Mouse (Mus musculus): Measurements from ENCODE around the gene Usp12. TPM values are rescaled to one million over a fixed set of nuclear protein-coding genes. Genes with fewer than 3 reads are reported as not detected.

The Usp12 gene
- polyA plus RNA-seq, 2 experiments from 2014 or later = 4.6 to 4.8 TPM

DNA sequence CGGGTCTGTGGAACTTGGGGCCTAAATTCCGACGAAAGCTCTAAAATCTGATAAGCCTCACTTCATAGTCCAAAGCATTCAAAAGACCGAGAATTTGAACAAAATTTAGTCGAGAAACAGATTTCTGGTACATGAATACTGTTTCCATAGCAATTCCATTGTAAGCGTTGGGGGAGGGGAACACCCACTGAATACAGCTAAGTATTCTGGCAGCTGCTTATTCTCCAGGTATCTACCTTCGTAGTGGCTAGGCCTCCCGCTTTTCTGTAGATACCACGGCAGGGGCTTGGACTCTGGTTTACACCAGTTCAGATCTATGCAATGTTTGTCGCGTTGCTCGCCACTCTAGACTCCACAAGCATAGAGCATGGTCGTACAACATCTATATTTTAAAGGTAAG is 922 bp upstream of the Usp12 start:
- no peak for ATAC-seq

DNA sequence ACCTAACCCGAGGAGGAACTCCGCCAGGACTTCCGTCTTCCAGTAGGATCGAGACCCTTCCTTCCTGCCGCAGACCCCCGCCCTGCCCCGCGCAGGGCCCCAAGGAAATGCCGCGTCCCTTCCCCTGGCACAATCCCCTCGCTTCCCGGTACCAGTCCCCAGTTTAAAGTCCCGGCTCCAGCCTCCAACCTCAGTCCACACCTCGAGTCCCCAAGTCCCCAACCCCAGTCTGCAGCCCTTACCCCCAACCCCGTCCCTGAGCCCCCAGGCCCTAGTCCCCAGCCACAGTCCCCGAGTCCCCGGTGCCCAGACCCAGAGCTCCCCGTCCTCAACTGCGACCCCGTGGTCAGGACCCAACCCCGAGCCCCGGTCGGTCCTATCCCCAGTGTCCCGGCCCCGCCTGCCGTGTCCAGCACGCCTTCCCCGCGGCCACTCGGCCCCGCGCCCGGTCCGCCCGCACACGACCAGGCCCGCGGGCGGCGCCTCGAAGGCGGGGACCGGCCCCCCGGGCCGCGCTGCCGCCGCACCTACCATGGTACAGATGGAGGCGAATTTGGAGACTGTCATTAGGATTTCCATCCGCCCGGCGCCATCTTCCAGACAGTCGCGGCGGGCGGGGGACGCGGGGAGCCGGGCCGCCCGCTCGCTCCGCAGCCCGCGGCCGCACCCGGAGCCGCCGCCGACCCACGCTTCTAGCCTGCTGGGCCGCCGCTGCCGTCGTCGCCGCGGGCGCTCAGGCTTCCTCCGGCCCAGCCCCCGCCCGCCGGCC is 538 bp downstream of the Usp12 start:
- ATAC-seq = peak; percentile 38

DNA sequence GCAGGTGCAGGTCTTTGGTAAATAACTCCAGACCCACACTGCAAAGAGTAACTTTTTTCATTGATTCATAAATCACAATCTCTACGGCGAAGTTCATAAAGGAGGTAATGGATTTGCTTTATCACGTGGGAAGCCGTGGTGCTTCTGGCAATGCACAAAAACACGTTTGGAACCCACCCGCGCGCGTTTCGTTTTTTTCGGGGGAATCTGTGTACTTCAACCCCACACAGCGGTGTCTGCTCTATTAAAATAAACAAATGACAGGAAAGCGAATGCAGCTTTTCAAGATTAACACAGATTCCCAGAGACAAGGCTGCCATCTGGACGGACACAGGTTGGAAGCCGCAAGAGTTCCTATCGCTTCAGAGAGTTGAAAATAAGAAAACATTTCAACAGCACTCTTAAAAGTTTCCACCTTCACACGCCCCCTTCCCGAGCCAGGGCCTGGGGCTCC is 1.1 kb downstream of the Usp12 start:
- ATAC-seq = no peak

DNA sequence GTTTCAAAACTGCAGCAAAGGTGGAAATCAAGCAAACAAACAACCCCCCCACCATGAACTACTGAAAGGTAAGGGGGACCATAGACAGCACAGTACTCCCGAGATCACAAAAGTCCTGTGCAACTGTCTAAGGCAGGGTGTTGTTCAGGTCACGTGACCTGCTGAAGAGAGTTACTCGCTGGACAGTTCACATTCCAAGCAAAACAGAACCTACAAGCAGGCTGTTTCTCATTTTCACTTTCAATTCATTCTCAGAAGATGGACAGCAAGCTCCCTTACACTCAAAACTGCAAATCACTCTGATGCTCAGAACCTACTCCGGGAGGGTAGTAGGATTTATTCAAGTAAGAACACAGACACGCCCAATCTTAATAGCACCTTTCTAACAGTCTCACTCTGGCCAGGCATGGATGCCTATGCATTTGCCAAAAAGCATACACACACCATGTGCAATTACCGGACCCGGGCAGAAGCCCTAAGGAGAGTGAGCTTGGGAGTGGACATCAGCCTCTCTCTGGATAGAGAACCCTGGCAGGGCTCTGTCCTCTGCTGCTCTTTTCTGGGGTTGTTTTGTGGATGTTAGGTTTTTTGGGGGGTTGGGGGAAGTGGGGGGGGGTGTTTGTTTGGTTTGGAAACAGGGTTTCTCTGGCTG is 2.5 kb downstream of the Usp12 start:
- ATAC-seq = no peak

DNA sequence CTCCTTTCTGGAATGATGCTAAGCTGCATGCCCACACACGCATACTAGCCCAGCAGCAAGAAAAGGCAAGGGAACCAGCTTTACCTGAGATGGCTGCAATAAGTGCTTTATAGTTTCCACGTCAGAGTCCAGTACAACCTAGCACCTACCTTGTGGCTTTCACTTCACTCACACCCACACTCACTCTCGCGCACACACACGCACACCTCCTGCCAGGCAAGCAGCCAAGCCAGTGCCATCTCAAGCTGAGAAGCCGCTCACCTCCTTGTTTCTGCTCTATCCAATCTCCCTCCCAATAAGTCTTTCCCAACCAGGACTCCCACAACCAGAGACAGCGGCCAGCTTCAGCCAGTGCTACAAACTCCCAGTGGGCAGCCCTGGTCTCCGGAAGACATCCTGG is 3.9 kb downstream of the Usp12 start:
- ATAC-seq = no peak

DNA sequence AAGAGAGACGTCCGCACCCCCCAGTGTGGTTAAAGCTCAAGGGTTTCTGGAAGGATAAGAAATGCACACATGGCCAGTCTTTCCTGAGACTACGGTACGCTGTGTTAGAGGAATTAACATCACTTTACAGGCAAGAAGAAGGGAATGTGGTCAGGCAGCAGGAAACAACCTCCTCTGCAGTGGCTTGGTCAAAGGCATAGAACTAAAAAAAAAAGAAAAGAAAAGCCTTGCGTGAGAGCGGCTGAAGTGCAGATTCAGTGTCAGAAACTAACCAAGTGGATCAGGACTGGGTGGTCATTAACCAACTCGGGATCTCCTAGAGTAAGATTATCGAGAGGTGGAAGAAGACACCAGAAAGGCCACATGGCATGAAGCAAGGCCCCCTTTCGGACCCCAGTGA is 5.4 kb downstream of the Usp12 start:
- no peak for ATAC-seq

DNA sequence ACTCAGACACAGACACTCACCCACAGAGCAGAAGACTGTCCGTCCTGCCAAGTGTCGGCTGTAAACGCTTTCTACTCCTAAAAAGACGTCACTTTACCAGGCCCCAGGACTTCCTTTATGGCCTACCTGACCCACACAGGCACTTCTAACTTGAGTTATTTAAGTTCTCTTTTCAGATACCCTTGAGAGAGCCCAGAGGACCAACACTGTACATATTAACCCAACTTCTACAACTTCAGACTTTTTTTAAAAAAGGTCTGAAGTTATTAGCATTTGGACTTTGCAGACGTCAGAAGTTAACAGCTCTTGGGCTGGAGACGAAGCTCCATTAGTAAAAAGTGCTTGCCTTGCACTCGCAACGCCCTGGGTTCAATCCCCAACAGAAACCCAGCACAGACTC is 8.7 kb downstream of the Usp12 start:
- ATAC-seq = no peak

DNA sequence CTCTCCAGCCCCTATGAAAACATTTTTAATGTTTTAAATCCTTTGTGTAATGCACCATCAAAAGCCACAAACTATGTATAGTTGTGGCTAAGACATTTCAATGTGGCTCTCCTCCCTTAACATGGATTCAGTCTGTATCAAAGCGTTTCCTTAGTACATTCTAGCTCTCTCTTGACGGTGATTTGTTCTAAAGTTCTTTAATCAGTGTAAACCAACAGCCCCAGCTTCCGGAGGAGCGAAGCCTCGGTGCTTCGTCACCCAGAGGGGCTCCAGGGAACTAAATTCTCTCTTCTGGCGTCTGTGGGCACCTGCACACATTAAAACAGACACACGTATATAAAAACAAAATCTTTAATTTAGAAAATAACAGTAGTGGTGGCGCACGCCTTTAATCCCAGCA is 10.9 kb downstream of the Usp12 start:
- ATAC-seq = no peak

DNA sequence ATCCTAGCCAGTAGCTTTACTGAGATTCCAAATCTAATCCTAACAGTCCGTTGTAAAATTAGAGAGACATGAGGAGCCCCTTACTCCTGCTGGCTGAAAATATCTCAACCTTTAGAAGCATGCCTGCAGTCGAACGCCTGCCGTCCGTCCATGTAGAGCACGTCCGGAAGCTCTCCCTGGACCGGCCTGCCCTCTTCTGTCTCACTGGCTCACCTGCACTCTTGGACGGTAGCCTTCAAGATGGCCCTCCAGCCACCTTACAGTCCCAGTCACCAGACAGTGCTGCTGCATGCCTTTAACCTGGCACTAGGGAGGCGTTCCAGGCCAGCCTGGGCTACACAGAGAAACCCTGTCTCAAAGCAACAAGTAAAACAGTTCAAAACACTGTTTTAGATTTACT is 11.5 kb downstream of the Usp12 start:
- no peak for ATAC-seq

DNA sequence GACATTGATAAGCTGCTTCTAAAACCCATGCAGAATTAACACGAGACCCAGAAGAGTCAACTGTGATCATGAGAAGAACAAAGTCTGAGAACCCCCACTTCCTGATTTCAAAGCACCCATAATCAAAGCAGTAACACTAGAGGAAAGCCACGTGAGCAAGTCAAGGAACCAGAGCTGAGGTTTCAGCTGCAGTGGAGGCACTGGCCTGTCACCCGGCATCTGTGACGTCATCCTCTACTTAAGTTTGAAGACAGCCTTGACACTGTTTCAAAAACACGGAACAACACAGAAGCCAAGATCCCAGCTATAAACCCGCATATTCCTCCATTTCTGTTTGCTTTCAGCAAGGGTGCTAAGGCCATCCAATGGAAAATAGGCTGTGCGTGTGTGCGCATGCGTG is 13.1 kb downstream of the Usp12 start:
- peak; percentile 98 for ATAC-seq

DNA sequence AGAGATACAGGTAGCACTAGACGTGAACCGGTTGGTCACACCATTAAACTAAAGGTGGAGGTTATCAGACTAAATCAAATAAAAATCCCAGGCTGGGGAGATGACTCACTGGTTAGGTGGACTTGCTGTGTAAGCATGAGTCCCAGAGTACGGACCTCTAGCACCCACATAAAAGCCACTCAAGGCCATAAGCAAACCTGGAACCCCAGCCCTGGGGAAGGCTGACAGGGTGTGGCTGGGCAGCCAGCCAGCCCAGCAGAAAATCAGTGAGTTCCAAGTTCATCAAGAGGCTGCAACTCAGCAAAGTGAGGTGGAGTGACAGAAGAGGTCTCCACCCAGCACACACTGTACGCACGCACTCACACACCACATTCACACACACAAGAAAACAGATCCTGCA is 14.9 kb downstream of the Usp12 start:
- ATAC-seq = no peak

DNA sequence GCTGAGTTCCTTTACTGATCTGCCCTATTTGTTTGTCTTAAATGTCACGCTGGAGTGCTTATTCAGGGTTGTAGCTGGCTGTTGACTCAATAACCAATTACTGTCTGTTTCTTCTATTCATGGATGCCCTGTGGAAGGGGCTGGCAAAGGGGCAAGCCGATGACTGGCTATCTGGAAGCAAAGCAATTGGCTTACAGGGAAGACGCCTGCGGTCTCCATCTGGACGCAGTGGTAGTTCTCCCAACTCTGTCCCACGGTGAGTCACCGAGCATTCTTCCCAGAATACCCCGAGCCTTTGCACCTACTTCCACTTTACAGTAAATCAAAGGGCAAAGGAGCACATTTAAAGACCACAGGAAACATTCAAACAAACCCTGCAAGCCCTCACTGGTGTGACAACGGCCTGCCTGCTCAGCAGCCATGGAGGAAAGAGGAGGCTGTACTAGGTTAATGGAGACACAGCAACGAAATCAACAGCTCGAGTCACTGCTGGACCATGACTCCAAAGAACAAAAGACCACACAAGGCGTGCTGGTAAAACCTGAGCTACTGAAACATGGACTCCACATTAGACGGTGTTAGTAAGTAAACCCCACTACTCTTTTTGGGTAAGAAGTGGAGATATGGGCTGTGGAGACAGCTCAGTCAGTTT is 17.7 kb downstream of the Usp12 start:
- ATAC-seq = no peak

DNA sequence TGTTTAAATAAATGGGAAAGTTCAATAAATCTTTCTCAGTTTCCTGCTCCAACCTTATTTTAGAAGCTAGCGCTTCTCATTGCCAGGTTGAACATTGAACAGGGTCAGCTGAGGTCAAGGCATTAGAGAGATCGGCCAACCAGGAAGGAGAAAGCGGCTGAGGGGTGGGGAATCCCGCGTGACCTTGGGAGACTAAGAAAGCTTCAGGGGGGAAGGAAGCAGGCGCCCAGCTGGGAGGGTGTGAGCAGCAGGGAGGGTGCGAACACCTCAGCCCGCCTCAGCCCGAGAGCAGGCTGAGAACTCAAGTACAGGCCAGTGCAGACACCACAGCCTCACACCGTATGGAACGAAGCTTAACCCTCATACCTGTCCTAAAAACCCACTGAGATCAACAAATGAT is 22.8 kb downstream of the Usp12 start:
- ATAC-seq = no peak

DNA sequence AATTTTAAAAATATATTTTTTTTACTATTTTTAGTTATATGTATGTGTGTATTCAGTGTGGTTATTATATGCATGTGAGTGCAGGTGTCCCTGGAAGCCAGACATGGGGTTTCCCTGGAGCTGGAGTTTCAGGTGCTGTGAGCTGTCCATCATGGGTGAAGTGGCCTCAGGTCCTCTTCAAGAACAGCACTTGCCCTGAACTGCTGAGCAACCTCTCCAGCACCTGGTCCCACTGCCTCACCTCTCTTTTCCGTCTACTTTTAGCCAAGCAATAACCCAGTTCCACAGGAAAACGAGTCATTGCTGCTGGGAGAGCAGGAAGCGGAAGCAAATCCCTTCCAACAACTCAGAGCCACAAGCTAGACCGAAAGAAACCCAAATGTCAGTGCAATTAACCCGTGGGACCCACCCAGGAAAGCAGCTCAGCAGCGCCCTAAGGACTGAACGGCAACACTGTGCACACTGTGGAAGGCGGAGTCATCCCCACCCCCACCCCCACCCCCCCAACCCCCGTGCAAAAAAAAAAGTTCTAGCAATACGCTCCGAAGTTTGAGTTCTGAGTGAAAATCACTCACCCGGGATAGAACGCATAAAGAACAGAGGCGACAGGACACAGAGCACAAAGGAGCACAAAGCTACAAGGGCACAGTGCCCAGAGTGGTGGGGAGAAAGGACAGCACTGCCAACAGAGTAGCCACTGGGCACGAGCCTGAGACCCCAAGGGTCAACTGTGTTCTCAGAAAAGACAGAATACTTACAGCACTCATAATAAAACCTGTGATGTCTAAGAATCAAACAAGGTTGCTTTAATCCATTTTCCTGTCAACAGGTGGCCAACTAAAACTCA is 24.6 kb downstream of the Usp12 start:
- no peak for ATAC-seq

DNA sequence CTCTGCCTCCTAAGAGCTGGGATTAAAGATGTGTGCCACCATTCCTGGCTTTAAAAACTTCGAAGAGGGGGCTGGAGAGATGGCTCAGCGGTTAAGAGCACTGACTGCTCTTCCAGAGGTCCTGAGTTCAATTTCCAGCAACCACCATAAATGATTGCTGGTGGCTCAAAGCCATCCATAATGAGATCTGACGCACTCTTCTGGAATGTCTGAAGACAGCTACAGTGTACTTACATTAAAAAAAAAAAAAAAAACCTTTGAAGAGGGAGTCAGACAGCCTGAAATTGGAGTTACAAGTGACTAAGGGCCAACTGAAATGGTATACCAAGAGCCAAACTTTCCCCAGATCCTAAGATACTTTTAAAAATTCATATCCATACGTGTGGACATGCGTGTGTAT is 29.0 kb downstream of the Usp12 start:
- ATAC-seq = no peak

DNA sequence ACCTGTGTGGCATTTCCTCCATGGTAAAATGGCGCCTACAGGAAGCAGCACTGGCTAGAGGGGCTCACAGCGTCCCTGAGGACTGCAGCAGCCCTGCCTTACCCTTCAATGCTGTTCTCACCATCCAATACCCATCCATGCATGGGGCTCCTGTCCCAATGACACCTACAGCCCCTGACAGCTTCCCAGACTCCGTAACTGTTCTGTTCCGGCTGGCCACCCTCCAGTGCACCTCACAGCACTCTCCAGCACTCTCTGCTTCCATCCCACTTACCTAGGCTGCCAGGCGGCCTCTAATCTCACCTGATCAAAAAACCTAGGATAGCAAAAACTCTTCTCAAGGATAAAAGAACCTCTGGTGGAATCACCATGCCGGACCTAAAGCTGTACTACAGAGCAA is 35.6 kb downstream of the Usp12 start:
- no peak for ATAC-seq

DNA sequence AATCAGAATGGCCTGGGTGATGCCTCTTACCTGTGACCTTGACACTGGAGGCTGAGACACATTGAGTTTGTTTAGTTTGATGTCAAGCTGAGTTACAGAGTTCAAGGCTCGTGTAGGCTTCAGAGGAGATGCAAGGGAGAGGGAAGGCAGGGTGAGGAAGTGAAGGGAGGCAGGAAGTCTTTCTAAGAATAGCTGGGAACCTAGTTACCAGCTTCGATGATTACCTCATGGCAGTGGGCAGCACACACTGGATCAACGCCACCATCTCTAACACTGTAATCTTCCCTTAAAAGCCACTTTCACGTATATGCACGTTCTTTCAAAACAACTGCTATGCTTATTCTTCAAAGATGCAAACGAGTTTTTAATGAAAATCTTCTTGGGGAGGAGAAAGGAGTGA is 36.9 kb downstream of the Usp12 start:
- no peak for ATAC-seq

DNA sequence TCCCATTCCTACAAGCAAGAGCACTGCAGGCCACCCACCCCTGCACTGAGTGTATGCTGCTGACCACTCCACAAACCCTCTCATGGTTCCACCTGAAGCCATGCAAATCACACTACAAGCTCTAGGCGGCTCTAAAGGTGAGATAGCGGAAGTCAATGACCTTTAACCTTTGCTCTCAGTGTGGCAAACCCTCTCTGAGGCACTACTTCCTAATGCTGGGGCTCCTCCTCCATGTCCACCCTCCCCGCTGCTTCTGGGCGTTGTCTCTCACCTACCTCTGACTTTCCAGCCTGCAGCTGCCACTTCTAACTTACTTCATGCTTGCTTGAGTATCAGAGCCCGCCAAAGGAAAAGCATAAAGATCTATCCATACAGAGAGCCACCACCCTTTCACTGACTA is 37.5 kb downstream of the Usp12 start:
- no peak for ATAC-seq

DNA sequence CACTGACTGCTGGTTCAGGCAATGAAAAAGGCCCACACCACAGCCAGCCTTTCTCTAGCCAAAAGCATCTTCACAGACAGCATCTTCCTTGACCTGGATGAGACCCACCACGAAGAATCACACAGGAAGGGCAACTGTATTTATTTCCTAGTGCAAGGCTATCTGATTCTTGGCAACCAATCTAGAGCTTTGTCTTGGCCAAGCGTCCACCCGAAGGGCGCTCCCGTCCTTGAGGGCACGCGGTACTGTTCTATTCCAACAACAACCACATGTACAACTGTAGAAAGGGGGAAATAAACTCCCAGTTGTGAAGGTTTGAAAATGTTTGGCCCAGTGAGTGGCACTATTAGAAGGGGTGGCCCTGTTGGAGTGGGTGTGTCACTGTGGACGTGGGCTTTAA is 41.6 kb downstream of the Usp12 start:
- no peak for ATAC-seq

DNA sequence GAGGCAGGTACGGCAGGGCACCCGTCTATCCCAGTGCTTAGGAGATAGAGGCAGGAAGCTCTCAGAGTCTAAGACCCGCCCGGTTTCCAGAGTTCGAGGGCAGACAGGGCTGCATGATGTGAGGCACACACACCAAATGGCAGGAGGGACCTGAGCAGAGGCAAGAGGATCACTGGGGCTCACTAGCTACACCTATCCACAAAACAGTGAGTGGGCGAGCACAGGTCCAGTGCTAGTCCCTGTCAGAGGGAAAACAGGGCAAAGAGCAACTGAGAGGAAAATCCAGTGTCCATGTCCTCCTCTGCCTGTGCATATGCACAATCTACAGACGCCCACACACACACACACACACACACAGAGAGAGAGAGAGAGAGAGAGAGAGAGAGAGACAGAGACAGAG is 43.8 kb downstream of the Usp12 start:
- no peak for ATAC-seq

DNA sequence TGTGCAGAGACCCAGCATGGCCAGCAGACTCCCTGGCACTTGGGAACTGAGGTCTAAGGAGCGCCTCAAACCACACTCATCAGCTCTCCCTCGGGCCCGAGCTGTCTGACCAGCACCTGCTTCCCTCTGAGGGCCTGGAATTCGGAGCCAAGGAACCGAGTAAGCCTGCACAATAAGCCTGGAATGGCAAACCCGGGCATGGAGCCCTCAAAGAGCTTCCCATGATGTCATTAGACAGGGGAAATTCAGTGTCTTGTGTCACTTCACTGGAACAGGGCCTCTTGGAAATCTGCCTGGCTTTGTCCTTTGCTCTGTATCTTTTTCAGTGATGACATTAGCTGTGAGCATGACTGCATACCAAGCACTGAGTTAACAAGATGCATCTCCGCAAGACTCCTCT is 44.5 kb downstream of the Usp12 start:
- no peak for ATAC-seq

DNA sequence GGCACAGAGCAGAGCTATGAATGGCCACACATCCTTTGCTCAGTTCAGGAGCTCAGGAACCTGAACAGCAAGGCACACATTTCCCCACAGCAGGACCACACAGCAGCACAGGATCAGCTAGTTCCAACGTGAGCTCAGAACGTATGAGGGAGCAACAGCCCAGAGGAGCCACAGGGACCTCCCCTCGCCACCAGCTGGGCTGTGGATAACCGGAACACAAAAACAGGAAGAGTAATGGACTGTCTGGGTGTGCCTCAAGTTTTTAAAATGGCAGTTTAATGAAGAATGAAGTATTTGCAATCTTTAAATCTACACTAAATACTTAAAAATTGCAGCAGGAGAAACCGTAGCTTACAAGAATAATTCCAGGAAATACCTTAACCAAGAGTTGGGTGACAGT is 44.9 kb downstream of the Usp12 start:
- ATAC-seq = no peak

DNA sequence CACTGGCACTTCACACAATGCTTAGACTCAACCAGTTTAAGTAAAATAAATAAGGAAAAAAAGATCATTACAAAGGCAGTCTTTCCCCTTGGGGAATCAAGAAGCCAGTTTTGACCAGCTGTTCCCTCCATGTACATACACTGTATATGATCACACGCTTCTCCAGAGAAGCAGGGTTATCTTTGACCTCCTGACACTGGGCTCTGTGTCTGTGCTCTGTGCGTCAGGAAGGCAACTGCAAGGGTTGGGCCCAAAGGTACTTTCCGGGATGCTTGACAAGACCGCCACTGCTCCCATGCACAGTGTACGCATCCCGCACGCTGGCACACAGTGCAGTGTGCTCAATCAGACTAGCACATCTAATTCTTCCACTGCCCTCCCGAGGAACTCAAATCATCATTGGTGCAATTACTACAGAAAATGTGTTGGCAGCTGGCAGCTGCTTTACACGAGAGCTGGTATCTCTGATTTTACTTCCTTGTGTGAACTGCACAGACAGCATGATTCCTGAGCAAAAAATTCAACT is 57.8 kb downstream of the Usp12 start:
- no peak for ATAC-seq

Measured in activated CD4-positive, CD25-positive, alpha-beta regulatory T cell, adult 4 months (primary cell).